Mouse (Mus musculus): ENCODE measurements around the gene Slc12a9. TPM values are rescaled to one million over a fixed set of nuclear protein-coding genes. Genes with fewer than 3 reads are reported as not detected.
"Not testable (repeated sequence)": the region's sequence is repeated elsewhere in the genome, so short reads cannot be mapped to it uniquely, and the experiment has no call there.

Slc12a9 gene
- polyA plus RNA-seq, 1 experiment from 2014 or later = 26.8 TPM

GRCm38 (mm10) chr5:137285045-137285444 is 48.4 kb downstream of the Slc12a9 start:
- no peaks in the 10 kb centered on the region for H3K9me3 ChIP-seq (replicated peaks)
- no peak overlapping the region for H3K27ac ChIP-seq (replicated peaks)
- 68% methylated on average over 5 of the region's 5 CpGs for WGBS
- no peak overlapping the region for H3K9ac ChIP-seq (replicated peaks)
- H3K4me1 ChIP-seq = peaks cover 40% of the 10 kb centered on the region
- H3K4me3 ChIP-seq (replicated peaks) = no peak overlapping the region
- H3K4me2 ChIP-seq = no peak overlapping the region
- no peaks in the 10 kb centered on the region for H3K36me3 ChIP-seq
- no peak for ATAC-seq (ENCODE audit: low FRiP score)
- peaks cover 10% of the 10 kb centered on the region for H3K27me3 ChIP-seq (replicated peaks)

- peaks cover 34% of the 10 kb centered on the region for H3K4me1 ChIP-seq
- H3K27me3 ChIP-seq (replicated peaks); H3K27ac ChIP-seq (replicated peaks); H3K4me2 ChIP-seq; H3K9ac ChIP-seq (replicated peaks); ATAC-seq (ENCODE audit: low FRiP score); H3K9me3 ChIP-seq (replicated peaks); H3K4me3 ChIP-seq (replicated peaks); H3K36me3 ChIP-seq: not testable (repeated sequence)
- WGBS = 88% methylated on average over 5 of the region's 6 CpGs
Measured at GRCm38 (mm10) chr5:137284411-137284810, 49.0 kb downstream of the Slc12a9 start.

GRCm38 (mm10) chr5:137277360-137278342 is 55.7 kb downstream of the Slc12a9 start:
- H3K27me3 ChIP-seq (replicated peaks) = no peaks in the 10 kb centered on the region
- H3K9me3 ChIP-seq (replicated peaks) = no peaks in the 10 kb centered on the region
- peak overlapping the region; percentile 0; the same call in 1 of the 2 replicates for H3K4me3 ChIP-seq (replicated peaks)
- H3K27ac ChIP-seq (replicated peaks) = peak overlapping the region; percentile 82
- H3K9ac ChIP-seq (replicated peaks) = peak overlapping the region; percentile 30; the same call in 1 of the 2 replicates
- 21% methylated on average over 18 of the region's 18 CpGs for WGBS
- peak; percentile 88 for ATAC-seq (ENCODE audit: low FRiP score)
- H3K4me1 ChIP-seq = peaks cover 9% of the 10 kb centered on the region
- H3K4me2 ChIP-seq = peak overlapping the region; percentile 49
- H3K36me3 ChIP-seq = no peaks in the 10 kb centered on the region

- Histone ChIP-seq H3K36me3 (no peaks in the 10 kb centered on the region), H3K9me3 (replicated peaks) (no peaks in the 10 kb centered on the region), H3K4me3 (replicated peaks) (no peak overlapping the region), H3K27me3 (replicated peaks) (no peaks in the 10 kb centered on the region), H3K4me1 (no peaks in the 10 kb centered on the region), H3K27ac (replicated peaks) (no peak overlapping the region), H3K4me2 (peak overlapping the region; percentile 19; the same call in 1 of the 2 replicates), H3K9ac (replicated peaks) (no peak overlapping the region)
- no peak for ATAC-seq (ENCODE audit: low FRiP score)
- 36% methylated on average over 17 of the region's 18 CpGs for WGBS
Measured at GRCm38 (mm10) chr5:137268131-137268910, 65.1 kb downstream of the Slc12a9 start.

GRCm38 (mm10) chr5:137264787-137265186 is 68.6 kb downstream of the Slc12a9 start:
- H3K36me3 ChIP-seq = no peaks in the 10 kb centered on the region
- no peaks in the 10 kb centered on the region for H3K27me3 ChIP-seq (replicated peaks)
- no peaks in the 10 kb centered on the region for H3K4me1 ChIP-seq
- ATAC-seq (ENCODE audit: low FRiP score) = no peak
- WGBS = 92% methylated on average over 11 of the region's 11 CpGs
- H3K9ac ChIP-seq (replicated peaks) = no peak overlapping the region
- H3K4me3 ChIP-seq (replicated peaks) = no peak overlapping the region
- no peak overlapping the region for H3K4me2 ChIP-seq
- no peak overlapping the region for H3K27ac ChIP-seq (replicated peaks)
- H3K9me3 ChIP-seq (replicated peaks) = no peaks in the 10 kb centered on the region

Small RNAs within 50 kb of the gene (microRNA-seq; reads per million reads assigned to microRNA genes)
- gene Mir7036 = not detected
- gene Mir8116 = not detected

Other genes with a start within 250 kb of the Slc12a9 start
- 2.4 and 5.4 TPM in 2 replicates for gene Trim56, start 217.4 kb downstream of the Slc12a9 start, polyA plus RNA-seq (2015; fragmentation: Nextera tagmentation; extraction: Ambion mirVana)
- gene Muc3, start 184.3 kb downstream of the Slc12a9 start, polyA plus RNA-seq (2015; fragmentation: Nextera tagmentation; extraction: Ambion mirVana) = 0.34 TPM in 1 of 2 replicates, not detected in the other
- 0.65 and 1.6 TPM in 2 replicates for gene Muc3a, start 121.2 kb downstream of the Slc12a9 start, polyA plus RNA-seq (2015; fragmentation: Nextera tagmentation; extraction: Ambion mirVana)
- 98.6 and 103 TPM in 2 replicates for gene Ache, start 46.1 kb downstream of the Slc12a9 start, polyA plus RNA-seq (2015; fragmentation: Nextera tagmentation; extraction: Ambion mirVana)
- 29.0 and 29.5 TPM in 2 replicates for gene Ufsp1, start 39.0 kb downstream of the Slc12a9 start, polyA plus RNA-seq (2015; fragmentation: Nextera tagmentation; extraction: Ambion mirVana)
- gene Srrt, start 25.9 kb downstream of the Slc12a9 start, polyA plus RNA-seq (2015; fragmentation: Nextera tagmentation; extraction: Ambion mirVana) = 90.7 and 94.3 TPM in 2 replicates
- gene Trip6, start 19.2 kb downstream of the Slc12a9 start, polyA plus RNA-seq (2015; fragmentation: Nextera tagmentation; extraction: Ambion mirVana) = 14.0 and 26.0 TPM in 2 replicates
- 6.9 and 11.5 TPM in 2 replicates for gene Ephb4, start 16.5 kb upstream of the Slc12a9 start, polyA plus RNA-seq (2015; fragmentation: Nextera tagmentation; extraction: Ambion mirVana)
- gene Zan, start 143.5 kb upstream of the Slc12a9 start, polyA plus RNA-seq (2015; fragmentation: Nextera tagmentation; extraction: Ambion mirVana) = 0.14 and 0.22 TPM in 2 replicates
- 76.5 and 81.6 TPM in 2 replicates for gene Pop7, start 168.9 kb upstream of the Slc12a9 start, polyA plus RNA-seq (2015; fragmentation: Nextera tagmentation; extraction: Ambion mirVana)
- gene Gigyf1, start 185.0 kb upstream of the Slc12a9 start, polyA plus RNA-seq (2015; fragmentation: Nextera tagmentation; extraction: Ambion mirVana) = 15.7 and 16.7 TPM in 2 replicates
- gene Epo, start 199.6 kb upstream of the Slc12a9 start, polyA plus RNA-seq (2015; fragmentation: Nextera tagmentation; extraction: Ambion mirVana) = not detected in 2 replicates
- 503 and 540 TPM in 2 replicates for gene Gnb2, start 199.9 kb upstream of the Slc12a9 start, polyA plus RNA-seq (2015; fragmentation: Nextera tagmentation; extraction: Ambion mirVana)
- gene Actl6b, start 219.9 kb upstream of the Slc12a9 start, polyA plus RNA-seq (2015; fragmentation: Nextera tagmentation; extraction: Ambion mirVana) = 203 and 258 TPM in 2 replicates
- gene Tfr2, start 236.2 kb upstream of the Slc12a9 start, polyA plus RNA-seq (2015; fragmentation: Nextera tagmentation; extraction: Ambion mirVana) = 4.2 and 5.3 TPM in 2 replicates

Data from neural tube, embryonic 15.5 days (tissue).